Mouse (Mus musculus) leukemia stem cell, adult 10-12 weeks (primary cell): Measurements from ENCODE around the gene Hjurp. TPM values are rescaled to one million over a fixed set of nuclear protein-coding genes. Genes with fewer than 3 reads are reported as not detected.

Experiments
- polyA plus RNA-seq: library from polyadenylated mRNA; stranded (reverse); fragments of >175 nt; gene quantifications from 2 replicates; pipeline ENCODE4 v1.2.3, GENCODE M21; 2012; ENCODE audit warnings: low replicate concordance

Hjurp gene
- 24.4 and 27.2 TPM in 2 replicates for polyA plus RNA-seq

GRCm38 (mm10) chr1:88277098-88277817 lies at the start of gene Hjurp, which contains the start of gene Trpm8:
Hjurp (minus strand) TSS chr1:88277633.
Trpm8 (plus strand) TSS chr1:88277661.

GRCm38 (mm10) chr1:88226670-88227379 lies 50.6 kb downstream of the Hjurp start, which contains the start of gene Mroh2a:
Mroh2a (plus strand) TSS chr1:88226986.

Other genes with a start within 250 kb of the Hjurp start
- gene Ugt1a10, start 222.2 kb downstream of the Hjurp start, polyA plus RNA-seq = 0.50 TPM in 1 of 2 replicates, not detected in the other
- not detected in 2 replicates for gene Ugt1a9, start 206.8 kb downstream of the Hjurp start, polyA plus RNA-seq
- gene Ugt1a8, start 189.8 kb downstream of the Hjurp start, polyA plus RNA-seq = not detected in 2 replicates
- gene Ugt1a7c, start 182.6 kb downstream of the Hjurp start, polyA plus RNA-seq = 0.88 TPM in 1 of 2 replicates, not detected in the other
- gene Ugt1a6b, start 174.4 kb downstream of the Hjurp start, polyA plus RNA-seq = not detected in 2 replicates
- 0.42 TPM in 1 of 2 replicates, not detected in the other for gene Ugt1a6a, start 142.8 kb downstream of the Hjurp start, polyA plus RNA-seq
- not detected in 2 replicates for gene Ugt1a5, start 111.6 kb downstream of the Hjurp start, polyA plus RNA-seq
- not detected in 2 replicates for gene Ugt1a2, start 77.0 kb downstream of the Hjurp start, polyA plus RNA-seq
- gene Dnajb3, start 71.9 kb downstream of the Hjurp start, polyA plus RNA-seq = 6.4 and 7.3 TPM in 2 replicates
- 0.21 TPM in 1 of 2 replicates, not detected in the other for gene Ugt1a1, start 65.7 kb downstream of the Hjurp start, polyA plus RNA-seq
- gene Mroh2a, start 50.6 kb downstream of the Hjurp start, polyA plus RNA-seq = 0.09 TPM in 1 of 2 replicates, not detected in the other
- not detected in 2 replicates for gene Trpm8, start within 50 bp of the Hjurp start, polyA plus RNA-seq
- gene Spp2, start 129.3 kb upstream of the Hjurp start, polyA plus RNA-seq = not detected in 2 replicates
- gene Glrp1, start 232.4 kb upstream of the Hjurp start, polyA plus RNA-seq = 0.55 and 0.72 TPM in 2 replicates